In the genomic region with DNA sequence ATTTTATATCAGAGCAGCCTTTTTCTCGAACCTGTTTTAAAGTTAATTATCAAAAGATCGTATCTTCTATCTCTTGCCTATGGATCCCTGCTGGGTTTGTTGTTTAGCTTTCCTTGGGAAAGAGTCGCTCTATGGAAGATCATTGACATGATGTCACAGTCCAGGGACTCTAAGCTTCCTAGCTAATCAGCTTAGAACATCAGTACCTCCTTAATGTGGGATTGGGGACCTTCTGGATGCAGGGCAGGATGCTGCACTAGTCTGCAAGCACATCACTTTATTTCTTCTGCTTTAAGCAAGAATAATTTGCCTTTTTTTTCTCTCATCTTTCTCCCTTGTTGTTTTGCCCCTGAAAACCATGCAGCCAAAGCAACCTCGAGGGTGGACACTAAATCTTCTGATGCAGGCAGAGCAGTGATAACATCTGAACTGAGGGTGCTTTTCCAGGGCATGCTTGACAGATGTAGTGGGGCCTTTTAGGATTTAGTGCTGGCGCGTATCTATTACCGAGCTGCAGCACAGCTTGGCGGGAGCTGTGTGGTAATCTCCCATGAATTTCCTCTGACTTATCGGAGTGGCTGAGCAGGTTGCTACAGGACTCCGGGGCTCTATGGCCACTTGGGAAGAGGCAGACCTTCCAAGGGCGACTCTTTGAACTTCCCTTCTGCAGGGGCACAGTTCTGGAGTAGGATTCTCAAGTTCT, we compare ENCODE assay signal across 28 mouse cellular contexts.
DNase-seq lines count a peak whose midpoint lies in the region; ATAC-seq and TF ChIP-seq lines count a peak whose summit lies in the region.
"Had no signal": no experiment of that assay in that cellular context is flagged by ENCODE, and none has a peak within 500 bp of the region (broad histone marks: within the 10 kb centered on the region; RNA-seq: fewer than 3 reads in every experiment).

No protein-coding gene starts in this region.

- no peak overlapping the region for H3K4me3 ChIP-seq in hindbrain, embryonic 16.5 days (ENCODE audit: low read length)
- H3K4me3 ChIP-seq in hindbrain, postnatal 0 days (ENCODE audit: low read length): no peak overlapping the region
- H3K4me3 ChIP-seq in limb, embryonic 14.5 days (replicated peaks; ENCODE audit: low read length): no peak overlapping the region
- no peak overlapping the region for H3K4me3 ChIP-seq in limb, embryonic 10.5 days
- H3K4me3 ChIP-seq: erythroblast, embryonic 14.5 days; gastrocnemius, adult 2 months; heart, adult 2 months; heart, embryonic 12.5 days; hindbrain, embryonic 15.5 days; limb, embryonic 12.5 days; lung, embryonic 15.5 days; myocyte had no signal

- no peaks in the 10 kb centered on the region for H3K4me1 ChIP-seq in hindbrain, embryonic 16.5 days (ENCODE audit: control insufficient read depth, insufficient read depth, low read depth, low read length)
- H3K4me1 ChIP-seq in hindbrain, postnatal 0 days (ENCODE audit: insufficient read depth, low read length): no peaks in the 10 kb centered on the region
- H3K4me1 ChIP-seq in limb, embryonic 14.5 days (ENCODE audit: control insufficient read depth, insufficient read depth, low read length): no peaks in the 10 kb centered on the region
- H3K4me1 ChIP-seq in limb, embryonic 10.5 days: peaks cover 11% of the 10 kb centered on the region
- H3K4me1 ChIP-seq: limb, embryonic 12.5 days; lung, embryonic 15.5 days had no signal

- H3K9me3 ChIP-seq in hindbrain, embryonic 16.5 days (ENCODE audit: control insufficient read depth, low read length): no peaks in the 10 kb centered on the region
- H3K9me3 ChIP-seq in hindbrain, postnatal 0 days (ENCODE audit: low read length): no peaks in the 10 kb centered on the region
- H3K9me3 ChIP-seq in limb, embryonic 14.5 days (ENCODE audit: control insufficient read depth, low read length): no peaks in the 10 kb centered on the region
- no peaks in the 10 kb centered on the region for H3K9me3 ChIP-seq in limb, embryonic 10.5 days (replicated peaks)
- H3K9me3 ChIP-seq: heart, embryonic 12.5 days; hindbrain, embryonic 15.5 days; limb, embryonic 12.5 days; lung, embryonic 15.5 days had no signal

- no peak overlapping the region for H3K9ac ChIP-seq in hindbrain, embryonic 16.5 days (ENCODE audit: low read depth, low read length)
- no peak overlapping the region for H3K9ac ChIP-seq in hindbrain, postnatal 0 days (replicated peaks; ENCODE audit: low read length)
- no peak overlapping the region for H3K9ac ChIP-seq in limb, embryonic 14.5 days (ENCODE audit: low read depth, low read length, severe bottlenecking)
- H3K9ac ChIP-seq: heart, embryonic 12.5 days; hindbrain, embryonic 15.5 days; limb, embryonic 12.5 days; lung, embryonic 15.5 days had no signal

- H3K27me3 ChIP-seq in hindbrain, embryonic 16.5 days (replicated peaks; ENCODE audit: control insufficient read depth, insufficient read depth, low read length): no peaks in the 10 kb centered on the region
- no peaks in the 10 kb centered on the region for H3K27me3 ChIP-seq in hindbrain, postnatal 0 days (ENCODE audit: insufficient read depth, low read length)
- H3K27me3 ChIP-seq in limb, embryonic 14.5 days (ENCODE audit: control insufficient read depth, insufficient read depth, low read length): no peaks in the 10 kb centered on the region
- no peaks in the 10 kb centered on the region for H3K27me3 ChIP-seq in limb, embryonic 10.5 days (ENCODE audit: low read depth, poor library complexity, severe bottlenecking)
- H3K27me3 ChIP-seq: heart, embryonic 12.5 days; hindbrain, embryonic 15.5 days; lung, embryonic 15.5 days had no signal

- no peak overlapping the region for H3K4me2 ChIP-seq in hindbrain, embryonic 16.5 days (ENCODE audit: low read length)
- no peak overlapping the region for H3K4me2 ChIP-seq in hindbrain, postnatal 0 days (ENCODE audit: low read depth, low read length)
- H3K4me2 ChIP-seq in limb, embryonic 14.5 days (replicated peaks; ENCODE audit: low read depth, low read length, severe bottlenecking): no peak overlapping the region
- H3K4me2 ChIP-seq: heart, embryonic 12.5 days; hindbrain, embryonic 15.5 days; limb, embryonic 12.5 days; liver, embryonic 11.5 days; lung, embryonic 15.5 days had no signal

- no peak for TF ChIP-seq POLR2A in limb, embryonic 14.5 days (IDR thresholded peaks at IDR 0.05; ENCODE audit: borderline replicate concordance, extremely low read depth, insufficient read depth, insufficient read length)

- WGBS in hindbrain, embryonic 16.5 days: 52% methylated on average over 11 of the region's 11 CpGs
- WGBS in hindbrain, postnatal 0 days: 49% methylated on average over 11 of the region's 11 CpGs
- WGBS in limb, embryonic 14.5 days: 34% methylated on average over 11 of the region's 11 CpGs
- WGBS in limb, embryonic 10.5 days: 43% methylated on average over 11 of the region's 11 CpGs

- peak; percentile 56; the same call in 1 of the 2 replicates for ATAC-seq in hindbrain, embryonic 16.5 days
- no peak for ATAC-seq in hindbrain, postnatal 0 days
- ATAC-seq in limb, embryonic 14.5 days (ENCODE audit: low FRiP score, low read depth): no peak
- ATAC-seq: forebrain, embryonic 16.5 days; intestine, embryonic 16.5 days; midbrain, embryonic 16.5 days had no signal

- DNase-seq in hindbrain, postnatal 0 days (ENCODE audit: low spot score): no peak
- DNase-seq in limb, embryonic 14.5 days (ENCODE audit: low spot score): peak; percentile 13
- no peak for DNase-seq in limb, embryonic 10.5 days (ENCODE audit: low spot score)
- peak; percentile 22 for DNase-seq in retina, postnatal 1 day
- DNase-seq in retina, embryonic 14.5 days (ENCODE audit: low spot score): no peak
- DNase-seq in yolk sac, embryonic 10.5 days (ENCODE audit: low spot score): peak; percentile 6
- no peak for DNase-seq in urinary bladder, postnatal 36 days (ENCODE audit: low spot score in 2 of 2)
- DNase-seq: B cell, adult 2 months; cerebellum, adult 8-10 months; cerebellum, postnatal 25 days; gastrocnemius, adult 2 months; gastrocnemius, postnatal 36 days; heart, adult 2 months; heart, postnatal 4 days; kidney, postnatal 10 days; layer of hippocampus, adult 9-11 months; thymus, postnatal 4 days had no signal

- no peaks in the 10 kb centered on the region for H3K36me3 ChIP-seq in hindbrain, embryonic 16.5 days (ENCODE audit: control insufficient read depth, insufficient read depth, low read length)
- H3K36me3 ChIP-seq in hindbrain, postnatal 0 days (ENCODE audit: insufficient read depth, low read length): no peaks in the 10 kb centered on the region
- H3K36me3 ChIP-seq in limb, embryonic 14.5 days (ENCODE audit: control insufficient read depth, insufficient read depth, low read length): no peaks in the 10 kb centered on the region
- H3K36me3 ChIP-seq in limb, embryonic 10.5 days: no peaks in the 10 kb centered on the region
- H3K36me3 ChIP-seq: heart, embryonic 12.5 days; hindbrain, embryonic 15.5 days; limb, embryonic 12.5 days; lung, embryonic 15.5 days had no signal

- no peak for TF ChIP-seq CTCF in hindbrain, postnatal 0 days (IDR thresholded peaks at IDR 0.05; ENCODE audit: low read depth)

- H3K27ac ChIP-seq in hindbrain, embryonic 16.5 days (ENCODE audit: low read depth, low read length): no peak overlapping the region
- H3K27ac ChIP-seq in hindbrain, postnatal 0 days: no peak overlapping the region
- no peak overlapping the region for H3K27ac ChIP-seq in limb, embryonic 14.5 days (replicated peaks; ENCODE audit: low read depth, low read length)
- H3K27ac ChIP-seq in limb, embryonic 10.5 days: no peak overlapping the region
- H3K27ac ChIP-seq: gastrocnemius, adult 2 months; heart, adult 2 months; hindbrain, embryonic 15.5 days; limb, embryonic 12.5 days; lung, embryonic 15.5 days had no signal

Comparison
In these comparisons a context has a peak if more than half of its experiments do, and no peak if none do; other contexts are left out.
1. DNase-seq: peak in limb, embryonic 14.5 days (single experiment), retina, postnatal 1 day (single experiment) and yolk sac, embryonic 10.5 days (single experiment); none in hindbrain, postnatal 0 days (single experiment), limb, embryonic 10.5 days (single experiment), retina, embryonic 14.5 days (single experiment) and urinary bladder, postnatal 36 days (0 of 2).